Mouse (Mus musculus): Measurements from ENCODE around the gene Spib. TPM values are rescaled to one million over a fixed set of nuclear protein-coding genes. Genes with fewer than 3 reads are reported as not detected.

Gene Spib
- polyA plus RNA-seq, 1 experiment from 2014 or later, result not detected

DNA sequence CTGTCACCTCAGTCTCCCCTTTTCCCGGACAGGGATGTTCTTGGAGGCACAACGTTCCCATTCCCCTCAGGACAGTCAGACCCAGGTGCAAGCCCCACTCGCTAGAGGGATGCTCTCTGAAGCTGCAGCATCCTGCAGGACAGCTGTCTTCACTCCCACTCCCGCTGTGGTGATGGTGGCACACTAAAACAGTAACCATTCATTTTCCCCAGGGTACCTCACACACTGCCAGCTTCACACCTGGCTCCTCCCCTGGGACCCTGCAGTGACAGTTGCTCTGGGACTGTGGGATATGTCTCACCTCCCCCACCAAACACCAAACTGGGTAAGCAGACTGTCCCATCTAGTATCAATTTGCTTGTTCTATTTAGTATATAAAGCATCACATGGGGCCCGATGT is 15.9 kb upstream of the Spib start:
- WGBS, result 21% methylated on average over 5 of the region's 5 CpGs
- H3K9me3 ChIP-seq (replicated peaks), result no peaks in the 10 kb centered on the region; the same call in 1 of the 2 replicates
- H3K27ac ChIP-seq (ENCODE audit: poor library complexity, severe bottlenecking), result no peak overlapping the region

DNA sequence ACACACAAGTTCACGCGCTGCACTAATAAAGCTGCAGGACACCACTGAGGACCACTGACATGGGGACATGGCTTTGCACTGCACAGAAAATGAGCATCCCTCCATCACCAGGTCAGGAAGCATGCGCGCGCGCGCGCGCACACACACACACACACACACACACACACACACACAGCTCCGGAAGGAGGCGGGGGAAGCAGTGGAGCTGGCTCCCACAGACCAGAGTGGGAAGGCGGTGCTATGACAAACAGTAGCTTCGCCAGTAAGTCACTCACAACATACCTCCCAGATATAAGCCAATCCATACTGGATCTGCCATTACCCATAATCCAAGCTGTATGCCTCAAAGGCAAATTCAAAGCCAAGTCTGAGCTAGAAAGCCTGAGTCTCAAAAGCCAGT is 15.2 kb upstream of the Spib start:
- Histone ChIP-seq H3K9me3 (replicated peaks) (no peaks in the 10 kb centered on the region; the same call in 1 of the 2 replicates), H3K9ac (peak overlapping the region; percentile 76), H3K27me3 (replicated peaks) (no peaks in the 10 kb centered on the region), H3K4me3 (peak overlapping the region; percentile 65; the same call in 1 of the 2 replicates), H3K36me3 (peaks cover 51% of the 10 kb centered on the region), H3K4me2 (peak overlapping the region; percentile 78), H3K4me1 (replicated peaks) (peaks cover 13% of the 10 kb centered on the region), H3K27ac (ENCODE audit: poor library complexity, severe bottlenecking) (no peak overlapping the region)
- no peak for ATAC-seq (ENCODE audit: insufficient number of reproducible peaks, low FRiP score)
- 98% methylated on average over 13 of the region's 13 CpGs for WGBS

More for the DNA sequence above, 15.9 kb upstream of the Spib start:
- H3K9ac ChIP-seq, result peak overlapping the region; percentile 76
- no peaks in the 10 kb centered on the region for H3K27me3 ChIP-seq (replicated peaks)
- H3K4me2 ChIP-seq, result peak overlapping the region; percentile 78
- no peak for ATAC-seq (ENCODE audit: insufficient number of reproducible peaks, low FRiP score)
- H3K4me3 ChIP-seq, result peak overlapping the region; percentile 65
- H3K36me3 ChIP-seq, result peaks cover 49% of the 10 kb centered on the region
- peaks cover 16% of the 10 kb centered on the region for H3K4me1 ChIP-seq (replicated peaks)

DNA sequence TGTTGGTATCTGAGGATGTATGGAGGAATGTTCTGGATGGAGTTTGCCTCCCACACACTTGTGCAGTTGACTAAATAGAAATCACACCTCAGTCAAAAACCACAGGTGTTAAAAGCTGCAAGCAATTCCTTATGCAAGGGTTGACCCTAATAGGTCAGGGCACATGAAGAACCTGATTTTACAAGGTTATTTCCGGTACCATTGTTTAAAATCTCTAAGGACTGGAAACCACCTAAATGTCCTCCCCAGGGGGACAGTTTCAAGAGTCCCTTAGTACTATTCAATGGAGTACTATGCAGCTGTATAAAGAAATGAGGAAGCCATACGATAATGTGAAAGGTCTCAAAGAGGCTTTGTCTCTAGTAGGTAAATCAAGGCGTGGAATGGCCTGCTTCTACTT is 14.4 kb upstream of the Spib start:
- Histone ChIP-seq H3K4me3 (no peak overlapping the region), H3K27ac (ENCODE audit: poor library complexity, severe bottlenecking) (no peak overlapping the region), H3K4me1 (replicated peaks) (peaks cover 13% of the 10 kb centered on the region), H3K9ac (no peak overlapping the region), H3K4me2 (no peak overlapping the region), H3K27me3 (replicated peaks) (no peaks in the 10 kb centered on the region), H3K9me3 (replicated peaks) (no peaks in the 10 kb centered on the region; the same call in 1 of the 2 replicates), H3K36me3 (peaks cover 51% of the 10 kb centered on the region)
- WGBS, result 92% methylated on average over 3 of the region's 3 CpGs
- no peak for ATAC-seq (ENCODE audit: insufficient number of reproducible peaks, low FRiP score)

DNA sequence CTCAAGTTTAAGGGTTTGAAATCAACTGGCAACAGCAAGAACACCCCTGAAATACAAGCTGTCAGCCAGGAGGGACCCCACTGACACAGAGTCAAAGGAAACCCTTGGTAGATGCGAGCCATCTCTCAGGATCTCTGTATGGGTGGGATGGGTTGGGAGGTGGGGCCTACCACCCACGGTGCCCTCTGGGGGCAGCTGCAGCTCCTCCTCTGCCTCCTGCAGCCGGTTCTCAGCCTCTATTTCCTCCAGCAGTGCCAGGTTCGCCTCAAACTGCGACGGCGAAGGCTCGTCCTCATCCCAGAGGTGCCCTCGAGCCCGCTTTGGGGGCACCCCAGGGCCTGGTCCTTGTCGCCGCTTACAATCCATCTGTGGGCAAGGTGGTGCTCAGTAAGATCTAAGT is 11.2 kb upstream of the Spib start:
- Histone ChIP-seq H3K36me3 (peaks cover 62% of the 10 kb centered on the region), H3K4me2 (no peak overlapping the region), H3K4me3 (no peak overlapping the region), H3K9me3 (replicated peaks) (no peaks in the 10 kb centered on the region; the same call in 1 of the 2 replicates), H3K4me1 (replicated peaks) (peaks cover 13% of the 10 kb centered on the region), H3K27me3 (replicated peaks) (no peaks in the 10 kb centered on the region), H3K9ac (no peak overlapping the region), H3K27ac (ENCODE audit: poor library complexity, severe bottlenecking) (no peak overlapping the region)
- ATAC-seq (ENCODE audit: insufficient number of reproducible peaks, low FRiP score), result no peak
- WGBS, result 73% methylated on average over 12 of the region's 12 CpGs

- WGBS, result 95% methylated on average over 11 of the region's 11 CpGs
- no peak overlapping the region for H3K4me2 ChIP-seq
- no peak overlapping the region for H3K27ac ChIP-seq (ENCODE audit: poor library complexity, severe bottlenecking)
- peaks cover 8% of the 10 kb centered on the region for H3K4me1 ChIP-seq (replicated peaks)
- H3K36me3 ChIP-seq, result peaks cover 68% of the 10 kb centered on the region
- H3K9ac ChIP-seq, result no peak overlapping the region
- H3K27me3 ChIP-seq (replicated peaks), result no peaks in the 10 kb centered on the region
- no peak overlapping the region for H3K4me3 ChIP-seq
- ATAC-seq (ENCODE audit: insufficient number of reproducible peaks, low FRiP score), result no peak
- no peaks in the 10 kb centered on the region; the same call in 1 of the 2 replicates for H3K9me3 ChIP-seq (replicated peaks)
These were observed 10.7 kb upstream of the Spib start for GRCm38 (mm10) chr7:44542555-44542954.

- no peak for ATAC-seq (ENCODE audit: insufficient number of reproducible peaks, low FRiP score)
- no peak overlapping the region for H3K4me2 ChIP-seq
- H3K27ac ChIP-seq (ENCODE audit: poor library complexity, severe bottlenecking), result no peak overlapping the region
- WGBS, result 93% methylated on average over 41 of the region's 41 CpGs
- no peaks in the 10 kb centered on the region for H3K27me3 ChIP-seq (replicated peaks)
- H3K36me3 ChIP-seq, result peaks cover 93% of the 10 kb centered on the region
- no peak overlapping the region for H3K9ac ChIP-seq
- no peak overlapping the region for H3K4me3 ChIP-seq
- H3K4me1 ChIP-seq (replicated peaks), result no peaks in the 10 kb centered on the region
- H3K9me3 ChIP-seq (replicated peaks), result no peaks in the 10 kb centered on the region
These were observed 7.1 kb upstream of the Spib start for GRCm38 (mm10) chr7:44538756-44539624.

DNA sequence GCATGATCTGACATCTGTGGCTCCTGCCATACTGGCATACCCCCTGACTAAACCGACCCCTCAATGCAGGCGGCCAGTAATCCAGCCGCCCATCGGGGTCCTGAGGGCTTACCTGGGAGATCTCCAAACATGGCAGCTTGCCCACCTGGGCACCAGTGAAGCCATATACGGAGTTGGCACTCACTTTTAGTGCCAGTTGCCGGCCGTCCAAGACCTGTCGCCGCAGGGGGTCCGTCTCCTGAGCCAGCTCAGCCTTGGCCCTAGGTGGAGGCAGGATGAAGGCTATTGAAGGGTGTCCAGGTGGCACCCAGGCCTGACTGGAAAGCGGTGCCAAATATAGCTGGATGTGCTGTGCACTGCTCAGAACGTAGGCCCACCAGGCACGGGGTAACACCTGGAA is 5.6 kb upstream of the Spib start:
- Histone ChIP-seq H3K9ac (no peak overlapping the region), H3K27ac (ENCODE audit: poor library complexity, severe bottlenecking) (no peak overlapping the region), H3K4me1 (replicated peaks) (no peaks in the 10 kb centered on the region), H3K4me2 (no peak overlapping the region), H3K4me3 (no peak overlapping the region), H3K9me3 (replicated peaks) (no peaks in the 10 kb centered on the region), H3K27me3 (replicated peaks) (no peaks in the 10 kb centered on the region), H3K36me3 (peaks cover 99% of the 10 kb centered on the region)
- no peak for ATAC-seq (ENCODE audit: insufficient number of reproducible peaks, low FRiP score)
- 90% methylated on average over 13 of the region's 13 CpGs for WGBS

- Histone ChIP-seq H3K4me1 (replicated peaks) (no peaks in the 10 kb centered on the region), H3K27me3 (replicated peaks) (no peaks in the 10 kb centered on the region), H3K27ac (ENCODE audit: poor library complexity, severe bottlenecking) (no peak overlapping the region), H3K4me3 (no peak overlapping the region), H3K9me3 (replicated peaks) (no peaks in the 10 kb centered on the region), H3K4me2 (no peak overlapping the region), H3K36me3 (peaks cover 94% of the 10 kb centered on the region), H3K9ac (no peak overlapping the region)
- ATAC-seq (ENCODE audit: insufficient number of reproducible peaks, low FRiP score), result no peak
- WGBS, result 77% methylated on average over 7 of the region's 7 CpGs
These were observed 5.1 kb upstream of the Spib start for GRCm38 (mm10) chr7:44537009-44537408.

GRCm38 (mm10) chr7:44536590-44536968 is 4.7 kb upstream of the Spib start:
- no peak overlapping the region for H3K9ac ChIP-seq
- H3K27me3 ChIP-seq (replicated peaks), result no peaks in the 10 kb centered on the region
- H3K4me2 ChIP-seq, result no peak overlapping the region
- no peaks in the 10 kb centered on the region for H3K4me1 ChIP-seq (replicated peaks)
- H3K27ac ChIP-seq (ENCODE audit: poor library complexity, severe bottlenecking), result no peak overlapping the region
- WGBS, result 82% methylated on average over 6 of the region's 6 CpGs
- H3K4me3 ChIP-seq, result no peak overlapping the region
- ATAC-seq (ENCODE audit: insufficient number of reproducible peaks, low FRiP score), result no peak
- no peaks in the 10 kb centered on the region for H3K9me3 ChIP-seq (replicated peaks)
- peaks cover 90% of the 10 kb centered on the region for H3K36me3 ChIP-seq

GRCm38 (mm10) chr7:44535657-44536589 is 4.1 kb upstream of the Spib start:
- Histone ChIP-seq H3K9ac (no peak overlapping the region), H3K4me3 (no peak overlapping the region), H3K27ac (ENCODE audit: poor library complexity, severe bottlenecking) (no peak overlapping the region), H3K27me3 (replicated peaks) (no peaks in the 10 kb centered on the region), H3K4me2 (no peak overlapping the region), H3K9me3 (replicated peaks) (no peaks in the 10 kb centered on the region), H3K36me3 (peaks cover 84% of the 10 kb centered on the region), H3K4me1 (replicated peaks) (0 out of 2 replicates have a peak, but pooled peaks cover 5% of the 10 kb centered on the region)
- ATAC-seq (ENCODE audit: insufficient number of reproducible peaks, low FRiP score), result no peak
- 89% methylated on average over 27 of the region's 27 CpGs for WGBS

All from heart, embryonic 12.5 days (tissue).